Mouse (Mus musculus): ENCODE data around the gene Ecpas.

The Ecpas gene

GRCm38 (mm10) chr4:58912629-58913335 lies at the start of gene Ecpas:
Ecpas (minus strand) TSS chr4:58912749.
- peak; percentile 83 for DNase-seq

- DNase-seq: no peak
Observed at GRCm38 (mm10) chr4:58961719-58962118, 49.2 kb upstream of the Ecpas start.

- no peak for DNase-seq
Observed at GRCm38 (mm10) chr4:58952630-58953029, 40.1 kb upstream of the Ecpas start.

GRCm38 (mm10) chr4:58948391-58948790 lies 35.8 kb upstream of the Ecpas start:
- no peak for DNase-seq

GRCm38 (mm10) chr4:58944695-58945094 lies 32.1 kb upstream of the Ecpas start:
- peak; percentile 67 for DNase-seq

- no peak for DNase-seq
Observed at GRCm38 (mm10) chr4:58944206-58944553, 31.6 kb upstream of the Ecpas start.

- peak; percentile 93 for DNase-seq
Observed at GRCm38 (mm10) chr4:58943420-58944205, 31.1 kb upstream of the Ecpas start, which contains the start of gene Zkscan16. Zkscan16 (plus strand) TSS chr4:58943628.

GRCm38 (mm10) chr4:58942942-58943341 lies 30.4 kb upstream of the Ecpas start:
- no peak for DNase-seq

- DNase-seq: no peak
Observed at GRCm38 (mm10) chr4:58941638-58942037, 29.1 kb upstream of the Ecpas start.

- DNase-seq: no peak
Observed at GRCm38 (mm10) chr4:58935846-58936245, 23.3 kb upstream of the Ecpas start.

- DNase-seq: no peak
Observed at GRCm38 (mm10) chr4:58934746-58935476, 22.4 kb upstream of the Ecpas start.

GRCm38 (mm10) chr4:58934308-58934707 lies 21.8 kb upstream of the Ecpas start:
- DNase-seq: no peak

- DNase-seq: no peak
Observed at GRCm38 (mm10) chr4:58932541-58932940, 20.0 kb upstream of the Ecpas start.

- no peak for DNase-seq
Observed at GRCm38 (mm10) chr4:58927661-58928060, 15.1 kb upstream of the Ecpas start.

- no peak for DNase-seq
Observed at GRCm38 (mm10) chr4:58926120-58926519, 13.6 kb upstream of the Ecpas start.

GRCm38 (mm10) chr4:58925664-58926063 lies 13.1 kb upstream of the Ecpas start:
- no peak for DNase-seq

GRCm38 (mm10) chr4:58923933-58924332 lies 11.4 kb upstream of the Ecpas start:
- DNase-seq: no peak

- DNase-seq: no peak
Observed at GRCm38 (mm10) chr4:58915081-58915826, 2.7 kb upstream of the Ecpas start.

- no peak for DNase-seq
Observed at GRCm38 (mm10) chr4:58913336-58914026, 932 bp upstream of the Ecpas start.

- DNase-seq: peak; percentile 66
Observed at GRCm38 (mm10) chr4:58911831-58912628, 519 bp downstream of the Ecpas start.

All from right cerebral cortex, adult 18-20 months (tissue).